Mouse (Mus musculus) macrophage (primary cell): Measurements from ENCODE around the gene Hs3st2. TPM values are rescaled to one million over a fixed set of nuclear protein-coding genes. Genes with fewer than 3 reads are reported as not detected.

ENCODE experiments used
- H3K27ac ChIP-seq: fragments of 350-480 bp; formaldehyde crosslinking; 2 replicates; pipeline ENCODE4 v1.9.0; 2021
- H3K36me3 ChIP-seq: fragments of 350-480 bp; formaldehyde crosslinking; 2 replicates; pipeline ENCODE4 v1.9.0; 2021; ENCODE audit errors: inconsistent target
- H3K4me3 ChIP-seq: fragments of 350-480 bp; formaldehyde crosslinking; 2 replicates; pipeline ENCODE4 v1.9.0; 2021; ENCODE audit errors: inconsistent target
- H3K79me2 ChIP-seq: fragments of 350-480 bp; formaldehyde crosslinking; 2 replicates; pipeline ENCODE4 v1.9.0; 2021; ENCODE audit errors: inconsistent target
- WGBS: methylation state at CpG from one replicate; pipeline ENCODE4 v1.1.7; 2026; ENCODE audit warnings: inconsistent platforms; ENCODE audit not compliant: missing documents; 5-methylcytosine and 5-hydroxymethylcytosine counted together
- polyA plus RNA-seq: library from polyadenylated mRNA; stranded (reverse); fragments of 250-400 nt; gene quantifications from 3 replicates; pipeline ENCODE4 v1.2.4, GENCODE M21; 2018; ENCODE audit warnings: inconsistent platforms

Gene Hs3st2
- polyA plus RNA-seq, 1 experiment from 2014 or later: not detected

GRCm38 (mm10) chr7:121542458-121542857 lies 150.8 kb downstream of the Hs3st2 start:
- Histone ChIP-seq H3K4me3 (no peak overlapping the region), H3K27ac (no peak overlapping the region), H3K36me3 (no peaks in the 10 kb centered on the region), H3K79me2 (no peaks in the 10 kb centered on the region)
- WGBS: 63% methylated on average over 2 of the region's 2 CpGs

DNA sequence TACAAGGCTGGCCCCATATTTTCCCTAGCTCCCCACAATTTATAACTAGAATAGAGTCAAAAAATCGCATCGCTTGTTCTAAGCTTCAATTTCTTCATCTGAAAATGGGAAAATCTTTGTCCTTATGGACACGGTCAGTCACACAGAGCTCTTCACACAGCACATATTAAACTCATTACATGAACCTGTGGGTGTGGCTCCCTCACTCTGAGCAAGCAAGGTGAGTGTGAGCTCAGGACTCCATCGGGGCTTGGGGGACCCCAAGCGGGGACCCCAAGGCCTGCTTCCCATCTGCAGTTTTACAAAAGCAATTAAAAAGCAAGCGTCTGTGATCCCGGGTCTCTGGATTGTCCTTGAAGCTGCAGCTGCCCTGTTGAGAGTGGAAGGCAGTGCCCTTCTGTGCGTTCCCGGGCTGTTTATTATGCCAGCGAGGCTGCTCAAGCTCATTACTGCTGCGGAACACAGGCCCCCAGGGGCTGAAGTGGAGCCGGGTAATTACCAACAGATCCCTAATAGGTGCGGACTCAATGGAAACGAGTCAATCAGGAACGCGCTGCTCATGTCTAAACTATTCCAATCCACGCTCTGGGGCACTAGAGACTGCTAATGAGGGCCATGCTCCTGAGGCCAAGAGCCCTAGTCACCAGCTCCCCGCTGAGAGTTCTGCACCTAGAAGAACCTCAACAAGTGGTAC lies 157.8 kb downstream of the Hs3st2 start:
- Histone ChIP-seq H3K36me3 (no peaks in the 10 kb centered on the region), H3K4me3 (no peak overlapping the region), H3K27ac (no peak overlapping the region), H3K79me2 (no peaks in the 10 kb centered on the region)
- 85% methylated on average over 18 of the region's 18 CpGs for WGBS
